Mouse (Mus musculus): ENCODE measurements around the gene 1110008L16Rik. TPM values are rescaled to one million over a fixed set of nuclear protein-coding genes. Genes with fewer than 3 reads are reported as not detected.

Gene 1110008L16Rik
- polyA plus RNA-seq, 1 experiment, result 3.9 TPM

DNA sequence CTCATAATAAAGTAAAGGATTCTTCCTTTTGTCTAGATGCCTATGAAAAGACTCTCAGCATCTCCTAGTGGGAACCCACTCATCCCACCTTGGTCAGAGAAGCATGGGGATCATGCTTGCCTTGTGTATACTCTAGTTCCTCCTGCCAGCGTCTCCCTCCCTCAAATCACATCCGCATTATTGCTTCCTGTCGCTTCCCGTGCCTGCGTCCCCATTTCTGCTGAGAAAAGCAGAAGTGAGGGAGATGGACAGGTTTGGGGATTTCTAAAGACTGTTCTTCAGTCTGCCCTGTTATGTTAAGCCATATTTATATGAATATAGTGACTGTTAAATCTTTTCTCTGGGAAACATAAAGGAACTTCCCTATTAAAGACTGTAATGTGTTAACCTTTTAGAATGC is 61.6 kb downstream of the 1110008L16Rik start:
- 83% methylated on average over 5 of the region's 5 CpGs for WGBS
- TF ChIP-seq POLR2A (IDR thresholded peaks at IDR 0.05; ENCODE audit: low read depth, low read length) (no peak), CTCF (IDR thresholded peaks at IDR 0.05; ENCODE audit: extremely low read depth, insufficient read length, insufficient replicate concordance, low read depth, low read length) (no peak)
- H3K4me3 ChIP-seq (ENCODE audit: low read depth, low read length), result no peak overlapping the region
- no peaks in the 10 kb centered on the region for H3K4me1 ChIP-seq (ENCODE audit: control insufficient read depth, insufficient read depth, insufficient read length, low read length)
- H3K27ac ChIP-seq (ENCODE audit: insufficient read depth, low read depth, low read length), result no peak overlapping the region
- H3K27me3 ChIP-seq (ENCODE audit: control insufficient read depth, insufficient read depth, low read length), result no peaks in the 10 kb centered on the region
- H3K36me3 ChIP-seq (ENCODE audit: control insufficient read depth, insufficient read depth, low read length), result no peaks in the 10 kb centered on the region

DNA sequence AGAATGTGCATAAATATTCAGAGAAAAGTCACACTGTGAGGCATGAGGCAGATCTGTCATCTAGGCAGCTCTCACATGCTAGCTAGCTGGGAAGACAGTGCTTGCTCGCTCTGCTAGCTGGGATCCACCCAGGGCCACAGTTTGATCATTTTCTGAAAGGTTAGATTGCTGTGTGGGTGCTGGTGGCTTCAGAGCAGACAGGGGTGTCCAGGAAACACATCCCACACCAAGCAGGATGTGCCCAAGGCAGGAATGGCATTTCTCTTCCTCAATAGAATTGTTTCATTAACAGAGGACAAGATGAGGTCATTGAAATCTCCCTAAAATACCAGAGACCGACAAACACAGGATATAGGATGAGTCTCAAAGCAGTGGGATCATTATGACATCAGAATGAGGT is 65.7 kb downstream of the 1110008L16Rik start:
- TF ChIP-seq CTCF (IDR thresholded peaks at IDR 0.05; ENCODE audit: extremely low read depth, insufficient read length, insufficient replicate concordance, low read depth, low read length), result no peak
- no peak for TF ChIP-seq POLR2A (IDR thresholded peaks at IDR 0.05; ENCODE audit: low read depth, low read length)
- H3K27ac ChIP-seq (ENCODE audit: insufficient read depth, low read depth, low read length), result no peak overlapping the region
- no peaks in the 10 kb centered on the region for H3K4me1 ChIP-seq (ENCODE audit: control insufficient read depth, insufficient read depth, insufficient read length, low read length)
- WGBS, result 82% methylated on average over 2 of the region's 2 CpGs
- no peaks in the 10 kb centered on the region for H3K27me3 ChIP-seq (ENCODE audit: control insufficient read depth, insufficient read depth, low read length)
- H3K4me3 ChIP-seq (ENCODE audit: low read depth, low read length), result no peak overlapping the region
- H3K36me3 ChIP-seq (ENCODE audit: control insufficient read depth, insufficient read depth, low read length), result no peaks in the 10 kb centered on the region

DNA sequence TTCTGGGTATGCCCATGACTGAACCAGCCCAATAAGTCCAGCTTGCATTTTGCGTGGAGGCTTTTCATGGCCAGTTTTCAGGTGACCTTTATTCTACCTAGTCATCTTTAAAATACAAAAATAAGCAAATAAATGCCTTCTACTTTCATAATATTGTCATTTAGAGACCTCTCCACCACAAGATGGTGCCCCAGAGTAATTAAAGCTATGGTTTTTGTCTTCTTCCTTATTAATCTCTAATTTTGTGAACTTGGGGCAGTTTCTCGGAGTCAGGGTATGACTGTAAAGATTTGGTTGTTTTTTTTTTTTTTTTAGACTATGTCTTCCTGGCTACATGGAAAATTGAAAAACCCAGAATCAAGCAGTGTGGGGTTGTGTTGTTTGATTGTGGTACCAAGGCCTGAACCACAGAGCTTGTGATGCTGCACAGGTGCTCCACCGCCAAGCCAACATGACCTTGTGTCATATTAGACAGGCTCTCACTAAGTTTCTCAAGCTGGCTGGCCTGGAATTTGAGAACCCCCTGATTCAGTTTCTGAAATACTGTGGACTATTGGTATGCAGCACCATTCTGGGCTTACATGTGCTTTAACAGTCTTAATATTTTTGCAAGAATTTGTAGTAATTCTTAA is 73.2 kb downstream of the 1110008L16Rik start:
- Histone ChIP-seq H3K4me3 (ENCODE audit: low read depth, low read length) (no peak overlapping the region), H3K36me3 (ENCODE audit: control insufficient read depth, insufficient read depth, low read length) (no peaks in the 10 kb centered on the region), H3K4me1 (ENCODE audit: control insufficient read depth, insufficient read depth, insufficient read length, low read length) (peaks cover 6% of the 10 kb centered on the region; the same call in 1 of the 2 replicates), H3K27me3 (ENCODE audit: control insufficient read depth, insufficient read depth, low read length) (no peaks in the 10 kb centered on the region), H3K27ac (ENCODE audit: insufficient read depth, low read depth, low read length) (no peak overlapping the region)
- 75% methylated on average over 3 of the region's 3 CpGs for WGBS
- TF ChIP-seq POLR2A (IDR thresholded peaks at IDR 0.05; ENCODE audit: low read depth, low read length), result no peak
- TF ChIP-seq CTCF (IDR thresholded peaks at IDR 0.05; ENCODE audit: extremely low read depth, insufficient read length, insufficient replicate concordance, low read depth, low read length), result no peak

DNA sequence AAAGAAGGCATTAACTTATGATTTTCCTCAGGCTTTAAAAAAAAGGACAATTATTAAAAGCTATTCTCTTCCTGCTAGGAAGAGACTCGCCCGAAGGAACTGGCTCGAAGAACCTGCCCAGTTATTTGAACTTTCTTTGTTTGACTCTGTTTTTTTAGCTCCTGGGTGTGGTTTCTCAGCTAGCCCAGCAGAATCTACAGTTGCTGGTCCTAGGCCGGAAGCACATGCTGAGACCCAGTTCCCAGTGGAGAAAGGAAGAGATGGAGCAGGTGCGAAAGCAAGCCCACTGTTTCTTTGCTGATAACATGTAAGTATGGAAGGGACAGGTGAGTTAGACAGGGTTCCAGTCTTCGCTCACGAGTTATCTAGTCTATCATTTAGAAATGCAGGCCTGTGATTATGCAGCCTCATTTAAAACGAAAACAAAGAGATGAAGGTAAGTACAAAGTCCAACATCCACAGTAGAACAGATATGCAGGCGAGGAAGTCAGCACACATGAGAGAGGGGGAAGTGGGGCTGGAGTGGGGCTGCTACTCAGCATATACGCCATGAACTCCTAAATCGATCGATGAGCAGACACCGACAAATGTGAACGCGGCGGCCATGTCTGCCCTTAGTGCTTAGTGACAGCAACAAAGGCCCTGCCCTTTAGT is 77.7 kb downstream of the 1110008L16Rik start:
- WGBS, result 42% methylated on average over 16 of the region's 16 CpGs
- peaks cover 6% of the 10 kb centered on the region; the same call in 1 of the 2 replicates for H3K4me1 ChIP-seq (ENCODE audit: control insufficient read depth, insufficient read depth, insufficient read length, low read length)
- H3K27ac ChIP-seq (ENCODE audit: insufficient read depth, low read depth, low read length), result peak overlapping the region; percentile 79
- TF ChIP-seq POLR2A (IDR thresholded peaks at IDR 0.05; ENCODE audit: low read depth, low read length) (no peak), CTCF (IDR thresholded peaks at IDR 0.05; ENCODE audit: extremely low read depth, insufficient read length, insufficient replicate concordance, low read depth, low read length) (no peak)
- H3K4me3 ChIP-seq (ENCODE audit: low read depth, low read length), result peak overlapping the region; percentile 19; the same call in 1 of the 2 replicates
- H3K27me3 ChIP-seq (ENCODE audit: control insufficient read depth, insufficient read depth, low read length), result no peaks in the 10 kb centered on the region
- peaks cover 6% of the 10 kb centered on the region; the same call in 1 of the 2 replicates for H3K36me3 ChIP-seq (ENCODE audit: control insufficient read depth, insufficient read depth, low read length)

DNA sequence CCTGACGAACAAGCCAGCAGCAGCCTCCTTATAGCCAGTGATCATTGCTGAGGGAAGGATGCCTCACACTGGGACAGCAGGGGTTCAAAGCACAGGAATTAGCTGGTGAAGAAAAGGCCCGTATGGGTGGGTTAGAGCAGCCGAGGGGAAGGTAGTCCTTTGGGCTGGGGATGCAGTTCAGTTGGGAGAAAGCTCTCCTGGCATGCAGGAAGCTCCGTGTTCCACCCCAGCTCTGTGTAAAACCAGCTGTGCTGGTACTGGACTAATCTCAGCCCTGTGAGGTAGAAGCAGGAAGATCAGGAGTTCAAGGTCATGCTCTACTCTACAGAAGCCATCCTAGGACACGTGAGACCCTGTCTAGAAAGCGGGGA is 78.2 kb downstream of the 1110008L16Rik start:
- H3K27me3 ChIP-seq (ENCODE audit: control insufficient read depth, insufficient read depth, low read length), result no peaks in the 10 kb centered on the region
- H3K27ac ChIP-seq (ENCODE audit: insufficient read depth, low read depth, low read length), result peak overlapping the region; percentile 79
- peaks cover 6% of the 10 kb centered on the region; the same call in 1 of the 2 replicates for H3K4me1 ChIP-seq (ENCODE audit: control insufficient read depth, insufficient read depth, insufficient read length, low read length)
- no peak for TF ChIP-seq POLR2A (IDR thresholded peaks at IDR 0.05; ENCODE audit: low read depth, low read length)
- no peak for TF ChIP-seq CTCF (IDR thresholded peaks at IDR 0.05; ENCODE audit: extremely low read depth, insufficient read length, insufficient replicate concordance, low read depth, low read length)
- peaks cover 6% of the 10 kb centered on the region; the same call in 1 of the 2 replicates for H3K36me3 ChIP-seq (ENCODE audit: control insufficient read depth, insufficient read depth, low read length)
- WGBS, result 41% methylated on average over 6 of the region's 6 CpGs
- H3K4me3 ChIP-seq (ENCODE audit: low read depth, low read length), result peak overlapping the region; percentile 19; the same call in 1 of the 2 replicates

DNA sequence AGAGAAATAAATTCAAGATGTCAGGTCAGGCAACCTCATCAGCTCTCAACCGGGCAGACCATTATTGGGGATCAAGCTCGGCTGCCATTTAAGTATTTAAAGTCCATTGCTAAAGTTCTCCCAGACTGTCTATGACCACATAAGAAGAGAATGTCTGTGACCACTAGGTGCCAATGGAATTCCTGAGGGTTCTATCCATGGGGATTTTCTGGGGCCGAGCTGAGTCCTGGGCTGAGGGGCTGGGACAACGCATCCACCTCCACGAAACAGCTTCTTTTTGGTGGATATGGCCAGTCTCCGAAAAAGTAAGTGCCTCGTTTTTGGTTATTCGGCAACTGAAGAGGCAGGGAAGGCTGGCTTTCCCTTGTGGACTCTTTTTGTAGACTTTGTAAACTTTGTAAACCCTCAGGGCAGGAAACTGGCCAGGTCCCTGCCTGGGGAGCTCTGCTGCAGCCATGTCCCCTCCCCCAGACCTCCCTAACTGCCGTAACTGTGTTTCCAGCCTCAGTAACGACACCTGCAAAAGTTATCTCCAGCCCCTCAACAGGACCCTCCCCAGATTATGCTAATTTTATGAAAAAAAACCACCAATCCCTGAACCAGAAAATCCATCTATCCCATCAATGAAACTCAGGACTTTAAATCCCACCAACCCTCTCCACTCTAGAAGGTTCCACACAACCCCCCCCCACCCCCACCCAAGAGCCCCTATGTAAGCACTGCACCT is 84.8 kb downstream of the 1110008L16Rik start, which contains the start of gene Psma6:
Gene Psma6 (plus strand): TSS at position 200 of the 727 bp plus-strand sequence.
- WGBS, result 84% methylated on average over 10 of the region's 10 CpGs
- Histone ChIP-seq H3K36me3 (ENCODE audit: control insufficient read depth, insufficient read depth, low read length) (peaks cover 6% of the 10 kb centered on the region; the same call in 1 of the 2 replicates), H3K27ac (ENCODE audit: insufficient read depth, low read depth, low read length) (no peak within 1 kb of the TSS), H3K27me3 (ENCODE audit: control insufficient read depth, insufficient read depth, low read length) (no peaks in the 10 kb centered on the region), H3K4me1 (ENCODE audit: control insufficient read depth, insufficient read depth, insufficient read length, low read length) (no peaks in the 10 kb centered on the region), H3K4me3 (ENCODE audit: low read depth, low read length) (no peak within 1 kb of the TSS)
- no peak for TF ChIP-seq CTCF (IDR thresholded peaks at IDR 0.05; ENCODE audit: extremely low read depth, insufficient read length, insufficient replicate concordance, low read depth, low read length)
- TF ChIP-seq POLR2A (IDR thresholded peaks at IDR 0.05; ENCODE audit: low read depth, low read length), result no peak

DNA sequence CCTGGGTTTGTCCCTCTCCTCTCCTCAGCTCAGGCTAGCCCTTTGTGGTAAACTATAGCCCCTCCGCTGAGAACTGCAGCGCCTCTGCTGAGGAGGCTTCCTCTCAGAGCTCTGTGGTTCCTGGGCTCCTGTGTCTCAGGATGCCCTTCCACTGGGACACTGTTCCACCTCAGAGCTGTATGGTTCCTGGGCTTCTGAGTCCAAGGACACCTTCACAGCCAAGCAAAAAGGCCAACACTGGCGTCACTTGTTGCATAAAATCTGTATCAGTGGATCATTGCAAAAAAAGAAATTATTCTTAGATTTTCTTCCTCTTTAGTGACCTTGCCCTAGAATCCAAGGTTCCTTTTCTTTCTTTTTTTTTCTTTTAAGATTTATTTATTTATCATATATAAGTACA is 85.4 kb downstream of the 1110008L16Rik start:
- H3K4me3 ChIP-seq (ENCODE audit: low read depth, low read length), result no peak overlapping the region
- H3K27ac ChIP-seq (ENCODE audit: insufficient read depth, low read depth, low read length), result no peak overlapping the region
- no peak for TF ChIP-seq POLR2A (IDR thresholded peaks at IDR 0.05; ENCODE audit: low read depth, low read length)
- no peak for TF ChIP-seq CTCF (IDR thresholded peaks at IDR 0.05; ENCODE audit: extremely low read depth, insufficient read length, insufficient replicate concordance, low read depth, low read length)
- no peaks in the 10 kb centered on the region for H3K4me1 ChIP-seq (ENCODE audit: control insufficient read depth, insufficient read depth, insufficient read length, low read length)
- 87% methylated on average over 3 of the region's 3 CpGs for WGBS
- H3K36me3 ChIP-seq (ENCODE audit: control insufficient read depth, insufficient read depth, low read length), result peaks cover 6% of the 10 kb centered on the region; the same call in 1 of the 2 replicates
- no peaks in the 10 kb centered on the region for H3K27me3 ChIP-seq (ENCODE audit: control insufficient read depth, insufficient read depth, low read length)

Measured in small intestine, adult 2 months (tissue).